Mouse (Mus musculus) erythroblast, embryonic 14.5 days (primary cell): ENCODE results near the gene Map1b. TPM values are rescaled to one million over a fixed set of nuclear protein-coding genes. Genes with fewer than 3 reads are reported as not detected.

ENCODE experiments used
- H3K27me3 ChIP-seq: 2 replicates; pipeline ENCODE4 v1.6.1; 2012; ENCODE audit warnings: inconsistent platforms; ENCODE audit not compliant: control insufficient read depth
- H3K36me3 ChIP-seq: 2 replicates; pipeline ENCODE4 v1.6.1; 2012; ENCODE audit warnings: mild to moderate bottlenecking, inconsistent platforms; ENCODE audit not compliant: control insufficient read depth
- H3K4me1 ChIP-seq: 2 replicates; pipeline ENCODE4 v1.6.1; 2012; ENCODE audit warnings: inconsistent platforms; ENCODE audit not compliant: control insufficient read depth
- H3K4me3 ChIP-seq: replicated peaks from 2 replicates; pipeline ENCODE3; 2012; ENCODE audit warnings: moderate library complexity, mild to moderate bottlenecking, inconsistent platforms
- H3K9me3 ChIP-seq: 2 replicates; pipeline ENCODE4 v1.6.1; 2012; ENCODE audit warnings: low read length, inconsistent platforms, mixed read lengths; ENCODE audit not compliant: control insufficient read depth
- GATA1 ChIP-seq: IDR thresholded peaks from 2 replicates; pipeline ENCODE4 v1.6.1; 2012; ENCODE audit warnings: low read length, inconsistent platforms, mixed read lengths
- TAL1 ChIP-seq: IDR thresholded peaks from 3 replicates; pipeline ENCODE4 v1.6.1; 2012; ENCODE audit warnings: low read length, inconsistent platforms, mixed read lengths
- polyA plus RNA-seq: library from polyadenylated mRNA; stranded (reverse); fragments of >175 nt; gene quantifications from 2 replicates; pipeline ENCODE4 v1.2.3, GENCODE M21; 2012

Gene Map1b
- polyA plus RNA-seq, 1 experiment, result not detected

GRCm38 (mm10) chr13:99393128-99393527 is 123.2 kb downstream of the Map1b start:
- Histone ChIP-seq H3K4me3 (no peak overlapping the region), H3K4me1 (no peaks in the 10 kb centered on the region), H3K36me3 (peaks cover 10% of the 10 kb centered on the region), H3K27me3 (no peaks in the 10 kb centered on the region), H3K9me3 (no peaks in the 10 kb centered on the region)
- TF ChIP-seq TAL1 (no peak), GATA1 (no peak)

GRCm38 (mm10) chr13:99391417-99391816 is 124.9 kb downstream of the Map1b start:
- Histone ChIP-seq H3K9me3 (no peaks in the 10 kb centered on the region), H3K4me3 (no peak overlapping the region), H3K27me3 (no peaks in the 10 kb centered on the region), H3K4me1 (no peaks in the 10 kb centered on the region), H3K36me3 (peaks cover 5% of the 10 kb centered on the region)
- TF ChIP-seq TAL1 (no peak), GATA1 (no peak)

- Histone ChIP-seq H3K36me3 (peaks cover 5% of the 10 kb centered on the region), H3K4me1 (no peaks in the 10 kb centered on the region), H3K4me3 (no peak overlapping the region), H3K9me3 (no peaks in the 10 kb centered on the region), H3K27me3 (no peaks in the 10 kb centered on the region)
- TF ChIP-seq GATA1 (no peak), TAL1 (no peak)
Observed at GRCm38 (mm10) chr13:99387901-99388811, 128.2 kb downstream of the Map1b start.

- no peak for TF ChIP-seq TAL1
- no peak for TF ChIP-seq GATA1
- H3K4me1 ChIP-seq, result no peaks in the 10 kb centered on the region
- peaks cover 5% of the 10 kb centered on the region for H3K36me3 ChIP-seq
Observed at GRCm38 (mm10) chr13:99386341-99386740, 130.0 kb downstream of the Map1b start.

GRCm38 (mm10) chr13:99385911-99386310 is 130.4 kb downstream of the Map1b start:
- H3K36me3 ChIP-seq, result peaks cover 5% of the 10 kb centered on the region
- no peaks in the 10 kb centered on the region for H3K9me3 ChIP-seq
- no peaks in the 10 kb centered on the region for H3K27me3 ChIP-seq
- no peak overlapping the region for H3K4me3 ChIP-seq
- TF ChIP-seq GATA1, result no peak
- H3K4me1 ChIP-seq, result no peaks in the 10 kb centered on the region

More at GRCm38 (mm10) chr13:99386341-99386740, 130.0 kb downstream of the Map1b start:
- H3K9me3 ChIP-seq, result no peaks in the 10 kb centered on the region
- H3K27me3 ChIP-seq, result no peaks in the 10 kb centered on the region
- no peak overlapping the region for H3K4me3 ChIP-seq

- no peak overlapping the region for H3K4me3 ChIP-seq
- no peak for TF ChIP-seq GATA1
- no peak for TF ChIP-seq TAL1
- no peaks in the 10 kb centered on the region for H3K9me3 ChIP-seq
- H3K27me3 ChIP-seq, result no peaks in the 10 kb centered on the region
- H3K4me1 ChIP-seq, result no peaks in the 10 kb centered on the region
- H3K36me3 ChIP-seq, result peaks cover 5% of the 10 kb centered on the region
Observed at GRCm38 (mm10) chr13:99384555-99385203, 131.7 kb downstream of the Map1b start.

- H3K9me3 ChIP-seq, result no peaks in the 10 kb centered on the region
- TF ChIP-seq GATA1, result no peak
- no peak for TF ChIP-seq TAL1
- no peaks in the 10 kb centered on the region for H3K4me1 ChIP-seq
- no peaks in the 10 kb centered on the region; the same call in 1 of the 2 replicates for H3K36me3 ChIP-seq
- H3K27me3 ChIP-seq, result no peaks in the 10 kb centered on the region
- H3K4me3 ChIP-seq, result no peak overlapping the region
Observed at GRCm38 (mm10) chr13:99382373-99382772, 134.0 kb downstream of the Map1b start.

GRCm38 (mm10) chr13:99378223-99378622 is 138.1 kb downstream of the Map1b start:
- Histone ChIP-seq H3K4me1 (no peaks in the 10 kb centered on the region), H3K9me3 (no peaks in the 10 kb centered on the region), H3K36me3 (peaks cover 1% of the 10 kb centered on the region), H3K27me3 (no peaks in the 10 kb centered on the region), H3K4me3 (no peak overlapping the region)
- no peak for TF ChIP-seq GATA1
- TF ChIP-seq TAL1, result no peak

GRCm38 (mm10) chr13:99377055-99377454 is 139.3 kb downstream of the Map1b start:
- H3K36me3 ChIP-seq, result peaks cover 3% of the 10 kb centered on the region
- H3K27me3 ChIP-seq, result no peaks in the 10 kb centered on the region
- no peaks in the 10 kb centered on the region for H3K4me1 ChIP-seq
- TF ChIP-seq TAL1 (no peak), GATA1 (no peak)
- H3K9me3 ChIP-seq, result no peaks in the 10 kb centered on the region
- no peak overlapping the region for H3K4me3 ChIP-seq
